Mouse (Mus musculus): ENCODE data around the gene Sirt2. TPM values are rescaled to one million over a fixed set of nuclear protein-coding genes. Genes with fewer than 3 reads are reported as not detected.
A peak's percentile ranks its signal among the peaks of the same experiment; 100 is the strongest.

The Sirt2 gene
- polyA plus RNA-seq, 1 experiment from 2014 or later = 25.9 TPM

GRCm38 (mm10) chr7:28781261-28781663 is 14.7 kb downstream of the Sirt2 start:
- H3K27me3 ChIP-seq = no peaks in the 10 kb centered on the region
- peaks cover 18% of the 10 kb centered on the region for H3K4me1 ChIP-seq (replicated peaks)
- H3K36me3 ChIP-seq (replicated peaks) = 0 out of 2 replicates have a peak, but pooled peaks cover 4% of the 10 kb centered on the region
- ATAC-seq (ENCODE audit: insufficient read depth) = no peak
- H3K4me3 ChIP-seq (replicated peaks) = no peak overlapping the region
- 66% methylated on average over 8 of the region's 8 CpGs for WGBS (ENCODE audit: insufficient replicate concordance)
- H3K9ac ChIP-seq = no peak overlapping the region
- H3K4me2 ChIP-seq = no peak overlapping the region
- H3K9me3 ChIP-seq (replicated peaks) = no peaks in the 10 kb centered on the region
- peak overlapping the region; percentile 14; the same call in 1 of the 2 replicates for H3K27ac ChIP-seq (replicated peaks)

DNA sequence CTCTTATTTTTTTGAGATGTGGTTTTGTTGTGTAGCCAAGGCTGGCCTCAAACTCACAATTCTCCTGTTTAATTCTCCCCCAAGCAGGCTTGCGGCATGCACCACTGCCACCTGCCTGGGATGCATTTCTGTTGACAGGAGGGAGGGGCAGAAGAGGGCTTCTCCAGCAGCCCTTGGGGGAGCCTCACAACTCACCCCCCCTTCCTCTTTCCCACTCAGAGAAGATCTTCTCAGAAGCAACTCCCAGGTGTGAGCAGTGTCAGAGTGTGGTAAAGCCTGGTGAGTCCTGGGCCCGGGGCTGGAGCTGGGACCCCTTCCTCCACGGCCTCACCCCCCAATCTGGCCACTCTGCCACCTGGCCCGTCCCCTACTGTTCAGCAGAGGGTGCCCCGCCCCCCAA is 18.6 kb downstream of the Sirt2 start:
- Histone ChIP-seq H3K4me3 (replicated peaks) (no peak overlapping the region), H3K27me3 (no peaks in the 10 kb centered on the region), H3K27ac (replicated peaks) (no peak overlapping the region), H3K9ac (no peak overlapping the region), H3K36me3 (replicated peaks) (0 out of 2 replicates have a peak, but pooled peaks cover 4% of the 10 kb centered on the region), H3K4me1 (replicated peaks) (peaks cover 18% of the 10 kb centered on the region), H3K9me3 (replicated peaks) (no peaks in the 10 kb centered on the region), H3K4me2 (no peak overlapping the region)
- WGBS (ENCODE audit: insufficient replicate concordance) = 56% methylated on average over 5 of the region's 5 CpGs
- no peak for ATAC-seq (ENCODE audit: insufficient read depth)

DNA sequence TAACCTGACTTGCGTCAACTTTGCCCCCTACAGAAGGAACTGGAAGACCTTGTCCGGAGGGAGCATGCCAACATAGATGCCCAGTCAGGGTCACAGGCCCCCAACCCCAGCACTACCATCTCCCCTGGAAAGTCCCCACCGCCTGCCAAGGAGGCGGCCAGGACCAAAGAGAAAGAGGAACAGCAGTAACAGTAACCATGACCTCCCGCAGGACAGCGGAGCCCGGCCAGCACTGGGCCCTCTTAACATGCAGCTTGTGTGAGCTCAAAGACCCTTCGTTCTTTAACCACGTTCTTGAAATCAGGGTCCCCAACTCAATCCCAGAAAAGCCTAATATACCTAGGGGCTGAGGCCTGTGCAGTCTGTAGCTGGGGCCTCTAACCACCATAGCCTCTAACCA is 21.3 kb downstream of the Sirt2 start:
- Histone ChIP-seq H3K4me2 (no peak overlapping the region), H3K9ac (no peak overlapping the region), H3K27ac (replicated peaks) (no peak overlapping the region), H3K4me3 (replicated peaks) (no peak overlapping the region), H3K9me3 (replicated peaks) (no peaks in the 10 kb centered on the region), H3K36me3 (replicated peaks) (0 out of 2 replicates have a peak, but pooled peaks cover under 1% of the 10 kb centered on the region), H3K27me3 (no peaks in the 10 kb centered on the region), H3K4me1 (replicated peaks) (peaks cover 13% of the 10 kb centered on the region)
- 75% methylated on average over 9 of the region's 9 CpGs for WGBS (ENCODE audit: insufficient replicate concordance)
- ATAC-seq (ENCODE audit: insufficient read depth) = no peak

GRCm38 (mm10) chr7:28788307-28789195 is 22.0 kb downstream of the Sirt2 start, which contains the start of gene Rinl:
Rinl (plus strand) TSS chr7:28788969.
- no peaks in the 10 kb centered on the region for H3K27me3 ChIP-seq
- H3K9me3 ChIP-seq (replicated peaks) = no peaks in the 10 kb centered on the region
- H3K36me3 ChIP-seq (replicated peaks) = no peaks in the 10 kb centered on the region
- peak within 1 kb of the TSS; percentile 15; the same call in 1 of the 2 replicates for H3K9ac ChIP-seq
- WGBS (ENCODE audit: insufficient replicate concordance) = 34% methylated on average over 5 of the region's 5 CpGs
- H3K4me3 ChIP-seq (replicated peaks) = peak within 1 kb of the TSS; percentile 36
- H3K4me2 ChIP-seq = peak within 1 kb of the TSS; percentile 7; the same call in 1 of the 2 replicates
- ATAC-seq (ENCODE audit: insufficient read depth) = no peak
- peaks cover 13% of the 10 kb centered on the region for H3K4me1 ChIP-seq (replicated peaks)
- no peak within 1 kb of the TSS for H3K27ac ChIP-seq (replicated peaks)

DNA sequence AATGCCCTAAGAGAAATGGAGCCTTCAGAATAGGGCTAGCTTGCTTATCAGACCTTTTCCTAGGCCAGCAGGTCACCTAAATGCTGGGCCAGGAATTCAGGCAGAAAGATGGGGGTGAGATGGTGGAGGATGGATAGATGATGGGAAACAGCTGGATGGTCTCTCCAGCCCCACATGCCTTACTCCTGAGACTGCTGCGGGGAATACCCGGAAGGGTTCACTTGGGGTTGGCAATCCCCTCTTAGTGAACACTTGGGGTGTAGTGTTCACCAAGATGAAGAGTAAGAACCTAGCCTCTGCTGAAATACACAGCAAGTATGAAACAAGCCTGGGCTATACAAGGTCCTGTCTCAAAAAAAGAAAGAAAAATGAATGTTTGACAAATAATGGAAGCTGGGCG is 22.7 kb downstream of the Sirt2 start:
- peak overlapping the region; percentile 15; the same call in 1 of the 2 replicates for H3K9ac ChIP-seq
- no peaks in the 10 kb centered on the region for H3K36me3 ChIP-seq (replicated peaks)
- H3K4me2 ChIP-seq = peak overlapping the region; percentile 7; the same call in 1 of the 2 replicates
- 69% methylated on average over 3 of the region's 3 CpGs for WGBS (ENCODE audit: insufficient replicate concordance)
- H3K27ac ChIP-seq (replicated peaks) = no peak overlapping the region
- no peaks in the 10 kb centered on the region for H3K27me3 ChIP-seq
- peaks cover 13% of the 10 kb centered on the region for H3K4me1 ChIP-seq (replicated peaks)
- ATAC-seq (ENCODE audit: insufficient read depth) = no peak
- no peaks in the 10 kb centered on the region for H3K9me3 ChIP-seq (replicated peaks)
- H3K4me3 ChIP-seq (replicated peaks) = peak overlapping the region; percentile 36

DNA sequence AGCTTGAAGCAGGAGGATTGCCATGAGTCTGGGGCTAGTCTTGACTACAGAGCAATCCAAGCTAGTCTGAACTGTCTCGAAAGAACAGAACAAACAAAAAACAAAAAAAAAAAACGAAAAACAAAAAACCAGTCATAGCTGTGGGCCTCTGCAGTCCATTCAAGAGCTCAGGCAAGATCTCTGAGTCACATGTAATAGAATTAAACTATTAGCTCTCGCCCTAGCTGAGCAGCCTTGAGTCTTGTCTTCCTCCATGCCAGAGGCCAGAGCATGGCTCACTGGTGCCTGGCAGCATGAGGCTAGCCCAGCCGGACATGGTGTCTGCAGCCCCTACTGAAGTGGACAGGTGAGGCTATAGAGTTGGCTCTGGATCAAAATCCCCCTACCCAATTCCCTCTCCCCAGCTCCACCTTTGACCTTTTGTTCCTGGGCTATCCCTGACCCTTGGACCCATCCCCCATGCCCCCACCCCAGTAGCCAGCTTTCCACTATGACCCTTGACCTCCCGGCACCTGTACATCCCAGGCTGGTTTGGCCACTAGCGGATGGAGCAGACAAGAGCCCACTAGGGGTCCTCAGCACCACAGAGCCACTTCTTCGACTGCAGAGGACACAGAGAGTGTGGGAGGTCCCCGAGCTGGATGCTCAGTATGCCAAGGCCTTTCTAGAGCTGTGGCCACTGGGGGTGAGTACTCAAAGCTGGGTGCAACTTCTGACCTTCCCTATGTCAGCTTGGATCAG is 23.7 kb downstream of the Sirt2 start:
- Histone ChIP-seq H3K27ac (replicated peaks) (no peak overlapping the region), H3K27me3 (no peaks in the 10 kb centered on the region), H3K4me3 (replicated peaks) (no peak overlapping the region), H3K36me3 (replicated peaks) (no peaks in the 10 kb centered on the region), H3K4me1 (replicated peaks) (peaks cover 13% of the 10 kb centered on the region), H3K9ac (no peak overlapping the region), H3K9me3 (replicated peaks) (no peaks in the 10 kb centered on the region), H3K4me2 (no peak overlapping the region)
- ATAC-seq (ENCODE audit: insufficient read depth) = no peak
- 45% methylated on average over 8 of the region's 8 CpGs for WGBS (ENCODE audit: insufficient replicate concordance)

DNA sequence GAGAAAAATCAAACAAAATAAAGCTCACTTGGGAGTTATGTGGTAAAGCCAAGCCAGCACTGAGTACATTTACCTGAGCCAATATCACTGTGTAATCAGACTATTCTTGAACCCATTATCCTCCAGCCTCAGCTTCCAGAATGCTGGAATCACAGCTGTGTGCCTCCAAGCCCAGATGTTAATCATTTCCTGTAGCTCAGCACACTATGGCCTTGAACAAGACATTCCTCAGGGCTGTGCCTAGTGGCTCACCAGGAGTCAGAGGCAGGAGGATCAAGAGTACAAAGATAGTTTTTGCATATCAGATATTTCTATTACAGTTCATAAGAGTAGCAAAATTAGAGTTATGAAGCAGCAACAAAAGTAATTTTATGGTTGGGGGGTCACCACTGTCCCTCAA is 25.2 kb downstream of the Sirt2 start:
- Histone ChIP-seq H3K4me2 (no peak overlapping the region), H3K4me1 (replicated peaks) (peaks cover 28% of the 10 kb centered on the region), H3K27me3 (no peaks in the 10 kb centered on the region), H3K9me3 (replicated peaks) (no peaks in the 10 kb centered on the region), H3K36me3 (replicated peaks) (no peaks in the 10 kb centered on the region), H3K4me3 (replicated peaks) (no peak overlapping the region), H3K9ac (no peak overlapping the region), H3K27ac (replicated peaks) (no peak overlapping the region)
- no peak for ATAC-seq (ENCODE audit: insufficient read depth)

GRCm38 (mm10) chr7:28792391-28793185 is 26.1 kb downstream of the Sirt2 start:
- Histone ChIP-seq H3K4me1 (replicated peaks) (peaks cover 35% of the 10 kb centered on the region), H3K27ac (replicated peaks) (no peak overlapping the region), H3K27me3 (no peaks in the 10 kb centered on the region), H3K9me3 (replicated peaks) (no peaks in the 10 kb centered on the region), H3K4me2 (no peak overlapping the region), H3K9ac (no peak overlapping the region), H3K4me3 (replicated peaks) (no peak overlapping the region), H3K36me3 (replicated peaks) (no peaks in the 10 kb centered on the region)
- 54% methylated on average over 14 of the region's 14 CpGs for WGBS (ENCODE audit: insufficient replicate concordance)
- no peak for ATAC-seq (ENCODE audit: insufficient read depth)

- ATAC-seq (ENCODE audit: insufficient read depth) = no peak
- Histone ChIP-seq H3K27me3 (no peaks in the 10 kb centered on the region), H3K4me2 (no peak overlapping the region), H3K4me3 (replicated peaks) (no peak overlapping the region), H3K27ac (replicated peaks) (no peak overlapping the region), H3K9ac (no peak overlapping the region), H3K9me3 (replicated peaks) (no peaks in the 10 kb centered on the region), H3K4me1 (replicated peaks) (peaks cover 35% of the 10 kb centered on the region), H3K36me3 (replicated peaks) (peaks cover 5% of the 10 kb centered on the region; the same call in 1 of the 2 replicates)
- 16% methylated on average over 2 of the region's 2 CpGs for WGBS (ENCODE audit: insufficient replicate concordance)
Measured at GRCm38 (mm10) chr7:28793834-28794233, 27.3 kb downstream of the Sirt2 start.

DNA sequence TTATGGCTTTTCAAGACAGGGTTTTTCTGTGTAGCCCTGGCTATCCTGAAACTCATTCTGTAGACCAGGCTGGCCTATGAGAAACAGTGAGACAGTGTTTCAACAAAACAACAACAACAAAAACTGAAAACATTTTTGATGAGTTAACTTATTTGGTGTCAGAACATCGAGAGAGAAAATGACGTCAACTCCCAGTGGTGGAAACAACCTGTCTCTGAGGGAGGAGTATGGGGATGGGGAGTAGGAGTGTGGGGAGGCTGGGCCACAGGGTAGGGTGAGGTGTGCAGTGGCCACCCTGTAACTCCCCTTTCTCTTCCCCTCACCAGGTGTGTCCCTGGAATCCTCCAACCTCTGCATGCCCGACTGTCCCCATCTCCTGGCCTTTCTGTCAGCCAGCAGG is 28.0 kb downstream of the Sirt2 start:
- no peaks in the 10 kb centered on the region for H3K9me3 ChIP-seq (replicated peaks)
- peaks cover 31% of the 10 kb centered on the region for H3K4me1 ChIP-seq (replicated peaks)
- 57% methylated on average over 3 of the region's 3 CpGs for WGBS (ENCODE audit: insufficient replicate concordance)
- H3K36me3 ChIP-seq (replicated peaks) = peaks cover 9% of the 10 kb centered on the region; the same call in 1 of the 2 replicates
- no peak overlapping the region for H3K27ac ChIP-seq (replicated peaks)
- no peak for ATAC-seq (ENCODE audit: insufficient read depth)
- no peak overlapping the region for H3K4me2 ChIP-seq
- no peaks in the 10 kb centered on the region for H3K27me3 ChIP-seq
- no peak overlapping the region for H3K9ac ChIP-seq
- H3K4me3 ChIP-seq (replicated peaks) = no peak overlapping the region

All from liver, embryonic 15.5 days (tissue).